Mouse (Mus musculus) lung, postnatal 10 days (tissue): Measurements from ENCODE around the gene Thbs4.

ENCODE experiments used
- DNase-seq: peaks from one replicate; pipeline ENCODE4 v3.0.0; 2021

The Thbs4 gene

DNA sequence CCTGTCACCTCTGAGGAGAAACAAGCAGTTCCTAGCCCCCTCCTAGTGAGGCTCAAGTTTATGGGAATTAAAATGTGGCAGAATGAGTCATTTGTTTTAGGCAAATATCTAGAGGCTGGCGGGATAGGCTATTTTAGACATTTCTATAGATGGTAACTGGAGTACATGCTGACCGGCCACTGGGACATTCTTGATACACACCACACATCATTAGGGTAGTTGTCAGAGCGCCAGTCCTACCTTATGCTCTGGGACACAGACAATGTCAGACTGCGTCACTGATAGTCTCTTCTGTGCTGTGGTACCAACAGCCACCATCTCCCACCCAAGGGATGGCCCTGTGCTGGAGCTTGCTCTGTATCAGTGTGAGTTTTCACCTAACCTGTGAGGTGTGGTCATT is 35.5 kb downstream of the Thbs4 start:
- no peak for DNase-seq

DNA sequence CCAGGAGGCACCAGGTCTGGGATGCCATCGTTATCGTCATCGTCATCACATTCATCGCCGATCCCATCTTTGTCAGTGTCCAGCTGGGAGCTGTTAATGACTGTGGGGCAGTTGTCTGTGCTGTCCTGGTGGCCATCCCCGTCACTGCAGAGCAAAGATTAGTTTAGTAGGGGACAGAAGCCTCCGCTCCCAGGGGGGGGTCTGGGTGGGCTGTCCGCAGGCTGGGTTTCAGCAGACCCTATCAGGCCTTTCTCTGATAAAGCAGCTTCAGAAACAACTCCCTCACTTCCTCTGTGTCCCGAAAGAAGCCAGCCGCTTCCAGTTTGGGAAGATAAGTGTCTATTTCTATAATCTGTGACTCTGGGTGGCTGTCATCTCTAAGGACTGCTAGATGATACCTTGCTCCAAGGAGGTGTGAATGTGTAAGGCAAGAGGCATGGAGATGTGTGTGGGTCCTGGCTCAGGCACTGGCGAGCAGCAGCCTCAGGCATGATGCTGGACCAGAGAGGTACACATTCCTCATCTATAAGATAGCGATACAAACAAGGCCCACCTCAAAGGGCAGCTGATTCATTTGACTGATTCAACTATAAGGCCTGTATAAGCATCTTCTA is 36.5 kb downstream of the Thbs4 start:
- DNase-seq: no peak

DNA sequence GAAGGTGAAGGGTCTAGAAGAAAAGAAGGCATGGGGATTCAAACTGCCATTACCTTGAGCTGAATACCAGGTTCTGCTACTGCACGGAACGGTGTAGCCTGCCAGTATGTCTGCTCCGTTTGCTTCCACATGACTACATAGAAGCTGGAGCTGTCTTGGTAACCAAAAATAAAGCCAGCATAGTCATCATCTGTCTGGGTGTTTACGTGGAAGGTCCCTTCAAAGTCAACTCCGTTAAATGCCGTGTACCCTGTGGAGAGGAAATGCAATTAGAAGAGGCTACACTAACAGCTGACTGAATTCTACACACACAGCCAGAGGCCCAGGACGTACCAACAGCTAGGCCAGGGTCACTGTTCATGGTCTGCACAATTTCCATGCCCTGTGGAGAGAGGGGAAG is 39.6 kb downstream of the Thbs4 start:
- no peak for DNase-seq

DNA sequence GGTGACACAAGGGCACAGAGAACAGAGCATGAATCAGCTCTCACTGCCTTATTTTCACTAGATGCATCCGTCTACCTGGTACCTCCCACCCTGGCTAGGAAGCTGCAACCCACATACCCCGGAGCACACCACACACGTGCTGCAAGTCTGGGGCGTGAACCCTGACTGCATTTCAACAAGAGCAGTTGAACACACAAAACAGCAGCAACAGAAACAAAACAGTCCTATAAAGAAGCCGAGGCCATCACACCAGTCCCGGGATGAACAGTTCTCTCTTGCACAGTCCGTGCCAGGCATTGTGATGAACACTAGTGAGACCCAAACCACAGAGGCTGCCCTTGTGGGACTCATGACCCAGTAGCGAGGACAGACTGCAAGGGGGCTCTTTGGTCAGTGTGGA is 40.9 kb downstream of the Thbs4 start:
- DNase-seq: no peak

DNA sequence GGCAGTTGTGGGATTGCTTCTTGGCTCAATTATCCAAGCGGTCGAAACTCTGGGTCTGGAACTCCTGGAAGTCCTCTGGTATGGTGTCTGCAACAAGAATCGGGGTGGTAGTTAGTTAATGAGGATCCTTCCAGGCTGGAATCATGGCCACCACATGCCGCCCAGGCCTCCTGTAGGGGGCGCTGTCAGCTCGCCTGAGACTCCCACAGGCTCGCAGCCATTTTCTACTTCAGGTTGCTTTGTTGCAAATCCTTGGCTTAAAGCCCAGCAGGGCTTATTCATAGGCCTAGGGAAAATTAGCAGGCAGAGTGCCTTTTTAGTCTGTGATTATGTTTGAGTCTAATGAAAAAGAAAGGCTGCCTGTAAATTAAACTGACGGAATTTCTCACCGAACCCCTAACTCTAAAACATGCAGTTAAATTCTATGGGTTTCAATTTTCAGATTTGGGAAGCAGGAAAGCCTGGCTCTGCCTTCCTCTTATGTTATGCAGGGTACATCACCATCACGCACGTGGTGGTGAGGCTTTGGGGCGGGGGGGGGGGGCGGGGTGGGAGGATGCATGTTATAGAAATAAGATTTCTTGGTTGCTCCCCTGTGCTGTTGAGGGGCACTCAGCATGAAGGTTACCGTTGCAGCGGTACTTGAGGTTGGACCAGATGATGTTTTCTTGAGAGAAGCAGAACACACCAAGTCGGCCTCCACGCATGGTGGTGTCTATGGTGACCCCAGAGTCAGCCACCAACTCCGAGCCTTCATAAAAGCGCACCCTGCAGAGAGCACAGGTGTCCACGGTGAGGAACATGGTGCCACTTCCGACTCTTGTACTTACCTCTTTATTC is 42.7 kb downstream of the Thbs4 start:
- DNase-seq: peak; percentile 88

DNA sequence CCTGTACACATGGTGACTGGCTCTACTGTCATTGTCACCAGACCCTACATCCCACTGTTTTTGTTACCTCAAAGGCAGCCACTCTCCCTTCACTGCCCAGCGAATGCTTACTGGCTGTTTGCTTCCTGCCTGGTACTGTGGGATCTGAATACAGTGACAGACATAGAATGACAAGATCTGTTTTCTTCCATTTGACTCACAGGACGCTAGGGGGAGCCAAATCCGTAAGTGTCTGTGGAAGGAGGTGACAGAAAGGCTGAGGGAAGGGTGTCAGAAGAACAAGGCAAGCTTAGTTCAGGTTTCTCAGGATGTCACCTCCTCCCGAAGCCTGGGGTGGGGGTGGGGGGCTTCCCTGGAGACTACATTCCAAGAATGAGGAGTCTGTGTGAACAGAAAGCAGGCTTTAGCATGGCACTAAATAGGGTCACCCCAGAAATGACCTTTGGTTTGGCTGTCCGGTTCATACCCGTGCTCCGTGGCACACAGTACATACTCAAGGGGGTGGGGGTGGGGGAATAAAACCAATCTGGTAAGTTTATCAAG is 43.6 kb downstream of the Thbs4 start:
- peak; percentile 79 for DNase-seq

DNA sequence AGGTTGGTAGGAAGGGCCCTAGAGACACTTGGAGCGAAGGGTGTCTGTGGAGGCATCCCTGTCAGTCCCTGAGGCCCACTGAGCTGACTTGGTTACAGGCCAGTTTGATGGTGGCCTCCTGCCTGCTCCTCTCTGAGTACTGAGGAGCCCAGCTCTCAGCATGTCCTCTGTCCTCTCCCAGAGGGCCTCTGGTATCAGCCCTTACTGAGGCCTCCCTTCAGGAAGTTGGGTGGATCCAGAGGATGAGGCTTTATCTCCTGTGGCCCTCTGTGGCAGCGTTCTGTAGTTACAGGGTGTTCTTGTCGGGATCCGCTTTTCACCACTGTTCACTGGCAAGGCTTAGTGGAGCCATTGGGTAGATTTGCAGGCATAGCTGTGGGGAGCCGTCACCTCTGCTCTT is 51.3 kb downstream of the Thbs4 start:
- no peak for DNase-seq

DNA sequence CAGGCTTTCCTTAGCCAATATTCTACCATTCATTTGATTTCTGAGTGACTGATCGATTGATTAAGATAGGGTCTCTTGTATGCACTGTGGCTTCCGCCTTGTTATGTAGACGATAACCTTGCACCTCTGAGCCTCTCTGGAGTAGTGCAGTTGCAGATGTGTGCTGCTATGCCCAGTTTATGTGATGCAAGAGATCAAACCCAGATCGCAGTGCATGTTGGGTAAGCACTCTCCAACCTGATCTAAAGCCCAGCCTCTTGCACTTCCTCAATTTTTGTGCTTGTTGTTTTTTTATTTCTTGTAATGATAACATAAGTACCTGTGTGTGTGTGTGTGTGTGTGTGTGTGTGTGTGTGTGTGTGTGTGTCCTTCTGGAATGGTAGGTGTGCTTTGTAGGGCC is 51.7 kb downstream of the Thbs4 start:
- no peak for DNase-seq

DNA sequence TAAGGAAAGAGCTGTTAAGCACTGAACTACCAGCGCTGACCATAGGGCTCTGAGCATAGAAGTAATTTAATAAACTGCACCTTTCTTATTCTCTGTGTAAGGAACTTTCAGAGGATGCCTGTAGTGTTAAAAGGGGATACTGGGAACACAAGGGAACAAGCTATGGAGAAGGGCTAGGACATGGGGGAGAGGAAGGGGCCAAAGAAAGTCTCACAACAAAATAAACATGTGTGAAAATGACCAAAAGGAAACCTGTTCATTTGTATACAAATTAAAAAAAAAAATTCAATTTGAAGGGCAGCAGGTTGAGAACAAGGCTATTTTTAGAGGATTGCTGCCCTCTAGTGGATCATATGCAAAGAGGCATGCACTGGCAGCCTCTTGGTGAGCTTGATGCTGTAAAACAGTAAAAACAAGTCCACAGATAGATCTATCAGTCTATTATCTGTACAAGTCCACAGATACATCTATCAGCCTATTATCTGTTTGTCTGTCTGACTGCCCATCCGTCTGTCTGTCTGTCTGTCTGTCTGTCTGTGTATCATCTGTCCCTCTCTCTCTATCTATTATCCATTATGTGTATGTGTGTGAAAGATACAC is 53.8 kb downstream of the Thbs4 start:
- peak; percentile 62 for DNase-seq

DNA sequence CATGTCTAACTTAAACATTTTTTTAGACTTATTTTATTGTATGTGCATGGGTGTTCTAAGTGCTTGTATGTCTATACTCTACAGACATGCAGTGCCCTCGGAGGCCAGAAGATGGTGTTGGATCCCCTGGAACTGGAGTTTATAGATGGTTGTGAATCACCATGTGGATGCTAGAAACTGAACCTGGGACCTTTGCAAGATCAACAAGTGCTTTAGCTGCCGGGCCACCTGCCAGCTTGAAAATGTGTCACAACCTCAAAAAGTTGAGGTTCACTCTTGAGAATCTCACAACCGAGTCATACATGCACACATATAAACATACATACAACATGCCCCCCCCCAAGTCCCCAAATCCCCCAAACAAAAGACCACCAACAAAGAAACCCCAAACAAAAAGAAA is 54.8 kb downstream of the Thbs4 start:
- DNase-seq: no peak

DNA sequence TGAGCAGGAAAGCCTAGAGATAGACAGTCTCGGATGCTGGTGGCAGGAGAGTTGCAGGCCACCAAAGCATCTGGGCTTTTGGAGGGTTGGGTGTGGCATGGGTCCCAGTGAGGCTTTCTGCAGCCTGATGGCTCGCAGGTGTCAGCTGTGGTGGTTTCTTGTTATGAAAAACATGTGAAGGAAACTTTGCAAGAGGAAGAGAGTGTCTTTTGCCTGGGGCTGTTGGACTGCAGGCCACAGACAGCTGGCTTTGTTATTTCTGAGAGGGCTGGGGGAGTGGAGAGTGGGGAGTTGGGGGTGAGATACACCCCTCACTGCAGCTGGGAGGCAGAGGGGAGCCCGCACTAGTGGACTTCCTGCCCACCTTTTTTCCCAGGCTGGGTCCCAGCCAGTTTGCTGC is 55.8 kb downstream of the Thbs4 start:
- no peak for DNase-seq

DNA sequence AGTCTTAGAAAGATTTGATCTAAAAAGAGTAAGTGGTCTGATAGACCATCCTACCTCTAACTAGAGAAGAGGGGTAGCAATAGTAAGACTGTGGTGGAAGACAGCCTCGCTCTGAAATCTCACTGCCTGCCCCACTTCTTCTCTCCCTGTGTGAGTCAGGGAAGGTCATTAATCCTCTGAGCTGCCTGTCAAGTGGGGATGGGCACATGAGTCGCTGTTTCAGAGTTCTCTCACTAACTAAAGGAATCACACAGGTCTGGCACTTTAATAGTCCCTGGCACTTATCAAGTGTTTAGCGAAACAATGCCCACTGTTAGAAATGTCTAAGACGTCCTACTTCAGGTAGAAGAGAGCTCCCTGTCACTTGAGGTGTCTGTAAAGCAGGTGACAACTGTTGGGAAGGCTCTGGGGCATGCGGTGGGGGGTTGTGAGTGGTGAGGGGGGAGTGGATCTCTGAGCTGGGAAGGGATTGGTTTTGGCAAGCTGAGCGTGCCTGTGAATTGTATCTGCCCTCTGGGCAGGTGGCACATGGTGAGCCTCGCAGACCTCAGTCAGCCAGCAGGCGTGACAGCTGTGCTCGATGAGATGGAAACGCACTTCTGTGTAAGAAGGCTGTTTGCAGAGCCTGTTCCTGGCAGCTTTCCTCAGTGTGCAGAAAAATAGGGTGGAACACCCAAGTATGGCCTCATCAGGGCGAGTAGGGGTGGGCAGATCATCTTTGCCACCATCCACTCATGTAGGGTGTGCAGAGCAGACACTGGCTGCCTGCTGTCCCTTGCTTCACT is 57.9 kb downstream of the Thbs4 start:
- no peak for DNase-seq

DNA sequence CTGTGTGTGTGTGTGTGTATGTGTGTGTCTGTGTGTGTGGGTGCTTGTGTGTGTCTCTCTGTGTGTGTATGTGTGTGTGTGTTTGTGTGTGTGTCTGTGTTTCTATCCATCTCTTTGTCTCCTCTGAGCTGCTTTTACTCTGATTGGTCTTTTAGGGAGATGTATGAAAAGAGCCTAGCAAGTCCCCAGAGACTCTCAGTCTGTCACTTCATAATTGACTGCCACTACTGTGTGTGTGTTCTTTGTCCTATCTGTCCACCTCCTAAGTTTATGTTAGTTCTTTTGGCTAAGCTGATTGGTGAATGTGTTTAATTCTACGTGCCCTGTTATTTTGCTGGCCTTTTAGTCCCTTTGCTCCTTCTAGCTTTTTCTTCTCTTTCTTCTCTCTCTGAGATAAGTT is 58.9 kb downstream of the Thbs4 start:
- no peak for DNase-seq

DNA sequence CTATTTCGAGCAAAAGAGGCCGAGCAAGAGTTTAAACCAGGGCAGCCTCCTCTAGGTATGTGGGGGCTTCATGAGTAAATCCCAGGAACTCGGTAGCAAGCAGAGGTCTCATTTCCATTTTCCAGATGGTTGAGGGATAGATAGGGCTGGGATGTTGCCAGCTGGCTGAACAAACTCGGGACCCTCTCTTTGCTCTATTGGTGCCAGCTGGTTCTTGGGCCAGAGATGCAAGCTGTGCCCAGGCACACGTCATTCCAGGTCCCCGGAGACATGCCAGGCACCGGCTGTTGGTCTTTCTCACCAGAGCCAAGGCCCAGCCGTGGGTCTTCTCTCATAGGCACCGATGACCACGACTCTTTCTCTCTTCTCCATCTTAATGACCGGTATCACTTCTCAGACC is 60.9 kb downstream of the Thbs4 start:
- no peak for DNase-seq

DNA sequence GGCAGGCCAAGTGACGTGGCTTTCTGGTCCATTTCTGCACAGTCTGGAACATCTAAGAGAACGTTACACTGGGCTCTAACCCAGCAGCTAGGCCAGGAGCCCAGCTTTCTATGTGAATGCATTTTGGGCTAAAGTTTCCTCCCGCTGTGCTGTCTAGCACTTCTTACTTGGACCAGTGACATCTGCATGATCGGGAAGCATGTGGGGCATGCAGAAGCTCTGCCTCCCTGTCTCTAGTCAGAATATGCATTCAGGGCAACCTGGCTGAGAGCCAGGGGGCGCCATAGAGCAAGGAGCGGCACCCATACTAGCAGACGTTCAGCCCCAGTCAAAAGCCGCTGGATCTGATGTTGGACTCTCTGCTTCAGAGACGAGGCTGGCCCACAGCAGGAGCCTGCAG is 61.4 kb downstream of the Thbs4 start:
- peak; percentile 58 for DNase-seq

DNA sequence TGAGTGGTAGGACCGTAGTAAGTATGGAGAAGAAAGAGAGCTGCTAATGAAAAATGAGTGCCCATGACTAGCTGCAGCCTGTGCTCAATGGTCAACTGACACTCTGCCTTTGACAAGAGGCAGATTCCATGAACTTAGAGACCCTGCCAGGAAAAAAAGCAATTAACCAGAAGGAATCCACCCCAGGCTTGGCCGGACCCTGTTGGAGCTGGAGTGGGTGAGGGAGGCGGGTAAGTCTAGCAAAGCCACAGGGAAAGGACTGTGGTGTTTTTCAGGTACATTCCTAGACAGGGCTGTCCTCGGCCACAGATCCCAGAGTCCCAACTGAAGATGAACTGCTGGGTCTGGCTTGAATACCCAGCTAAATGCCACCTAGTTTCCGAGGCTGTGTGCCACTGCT is 61.8 kb downstream of the Thbs4 start:
- DNase-seq: no peak

DNA sequence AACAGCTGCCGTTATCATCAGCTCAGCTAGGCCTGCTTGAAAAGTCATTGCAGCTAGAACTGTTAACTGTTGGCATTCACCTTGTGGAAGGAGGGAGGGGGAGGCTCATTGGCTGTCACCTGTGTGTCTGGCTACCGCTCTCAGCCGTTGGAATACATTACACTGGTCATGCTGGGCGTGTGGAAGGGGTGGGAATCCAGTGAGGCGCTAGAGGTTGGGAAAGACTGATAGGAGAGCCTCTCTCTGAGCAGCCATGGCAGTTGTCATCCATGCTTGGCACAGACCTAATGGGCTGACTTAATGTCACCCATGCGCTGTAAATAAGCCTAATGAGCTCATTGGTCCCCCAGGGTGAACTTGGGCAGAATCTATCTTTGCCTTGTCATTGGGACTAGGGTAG is 62.8 kb downstream of the Thbs4 start:
- DNase-seq: no peak

DNA sequence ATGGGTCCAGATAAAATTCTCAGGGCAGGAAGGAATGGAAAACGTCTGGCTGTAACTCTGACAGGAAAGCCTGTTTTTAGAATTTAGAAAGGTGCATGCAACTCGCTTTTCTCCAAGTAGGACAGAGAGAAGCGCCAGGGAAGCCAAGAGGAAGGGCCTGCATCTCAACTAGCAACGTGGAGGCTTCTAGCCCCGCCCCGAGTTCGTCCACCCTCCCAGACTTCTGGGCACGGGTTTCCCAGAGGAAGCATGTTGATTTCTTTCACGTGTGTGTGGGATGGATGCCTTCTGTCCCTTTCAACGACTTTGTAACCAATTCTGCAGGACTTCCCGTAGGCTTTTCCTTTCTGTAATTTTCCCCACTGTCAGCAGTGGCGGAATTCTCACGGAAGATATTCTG is 64.8 kb downstream of the Thbs4 start:
- DNase-seq: peak; percentile 68

DNA sequence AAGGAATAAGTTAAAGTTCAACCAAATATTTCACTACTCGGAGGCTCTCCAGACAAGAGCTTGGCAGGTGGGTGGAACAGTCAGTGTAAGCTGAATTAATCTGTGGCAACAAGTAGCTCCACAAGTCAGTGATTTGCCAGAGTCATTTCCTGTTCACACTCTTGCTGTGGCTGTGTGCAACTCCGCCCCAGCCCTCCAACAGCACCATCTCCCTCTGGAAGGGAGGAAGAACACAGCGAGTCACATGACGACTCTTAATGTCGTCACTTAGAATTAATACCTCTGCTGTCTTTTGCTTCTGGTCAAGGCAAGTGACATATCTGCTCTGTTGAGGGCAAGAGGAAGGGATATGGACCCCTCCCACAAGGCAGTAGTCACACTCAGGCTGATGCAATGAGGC is 72.2 kb downstream of the Thbs4 start:
- DNase-seq: no peak

DNA sequence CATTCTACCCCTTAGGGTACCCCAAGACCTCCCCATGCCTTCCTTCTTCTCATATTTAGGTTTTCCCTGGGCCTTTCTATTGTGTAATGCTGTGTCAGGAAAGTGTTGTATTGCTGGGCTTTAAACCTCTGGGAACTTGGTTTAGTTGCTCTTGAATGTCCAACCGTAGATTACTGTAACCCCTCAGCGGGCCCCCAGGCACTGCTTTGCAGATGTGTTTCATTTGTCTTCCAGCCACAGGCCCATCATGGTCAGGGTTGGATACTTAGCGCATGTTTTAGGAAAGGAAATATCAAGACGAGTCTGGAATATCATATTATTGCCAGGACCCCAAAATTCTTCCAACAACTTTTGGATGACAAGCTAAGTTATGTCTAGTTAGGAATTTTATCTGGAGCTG is 73.6 kb downstream of the Thbs4 start:
- DNase-seq: no peak

DNA sequence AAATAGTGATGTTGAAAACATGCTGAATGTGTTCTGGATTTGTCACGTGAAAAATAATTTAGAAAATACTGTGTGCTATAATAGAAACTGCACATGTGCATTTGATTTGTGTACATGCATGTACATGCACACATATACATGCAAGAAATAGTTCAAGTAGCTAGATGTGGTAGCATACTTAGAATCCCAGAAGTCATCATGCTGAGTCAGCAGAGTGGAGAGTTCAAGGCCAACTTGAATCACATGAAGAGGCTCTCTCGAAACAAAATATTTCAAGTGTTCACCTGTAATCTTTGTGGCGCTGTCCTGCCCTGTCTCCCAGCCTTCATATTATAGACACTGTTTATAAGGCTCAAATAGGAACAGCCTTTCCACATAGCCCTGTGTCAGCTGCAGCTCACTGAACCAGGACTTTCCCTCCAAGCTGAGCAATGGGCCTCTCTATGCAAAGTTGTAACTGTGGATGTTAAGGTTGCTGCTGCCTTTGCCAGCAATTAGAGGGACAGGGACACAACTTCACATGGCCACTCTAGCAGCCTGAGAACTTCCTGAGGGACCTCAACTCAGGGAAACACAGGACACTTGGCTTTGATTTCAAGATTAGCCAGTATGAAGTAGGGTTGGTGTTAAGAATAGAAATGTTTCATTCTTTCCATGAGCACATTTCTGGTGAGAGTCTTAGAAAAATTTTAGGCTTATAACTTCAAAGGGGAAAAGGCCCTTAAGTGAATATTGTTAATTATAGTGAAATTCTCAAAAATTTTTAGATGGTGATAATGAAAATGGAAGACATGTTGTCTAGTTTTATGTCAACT is 76.6 kb downstream of the Thbs4 start:
- no peak for DNase-seq

DNA sequence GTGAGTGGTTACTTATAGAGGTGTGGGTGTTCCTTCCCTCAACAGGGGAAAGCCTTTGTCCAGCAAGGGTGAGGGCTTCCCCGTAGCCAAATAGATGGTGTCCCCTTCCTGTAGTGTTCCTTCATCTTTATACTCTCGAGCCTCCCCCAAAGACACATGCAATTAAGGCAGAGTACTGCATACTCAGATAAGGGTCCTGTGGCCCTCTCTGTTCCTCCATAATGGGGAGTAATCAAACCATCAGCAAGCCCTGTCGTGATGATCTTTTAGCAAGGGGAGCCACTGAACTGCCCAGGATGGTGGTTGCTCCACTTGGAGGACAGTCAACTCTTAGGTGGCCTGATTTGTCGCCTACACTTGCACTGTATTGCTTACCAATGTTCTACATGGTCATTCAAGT is 82.0 kb downstream of the Thbs4 start:
- DNase-seq: no peak
